Mouse (Mus musculus) hindlimb bud, embryonic 11.5 days (tissue): ENCODE measurements around the gene Ankrd12.

Source experiments
- DNase-seq: peaks from one replicate; pipeline ENCODE4 v3.0.0-alpha.2; 2012; ENCODE audit warnings: low read depth, low spot score; ENCODE audit errors: extremely low spot score

Gene Ankrd12

DNA sequence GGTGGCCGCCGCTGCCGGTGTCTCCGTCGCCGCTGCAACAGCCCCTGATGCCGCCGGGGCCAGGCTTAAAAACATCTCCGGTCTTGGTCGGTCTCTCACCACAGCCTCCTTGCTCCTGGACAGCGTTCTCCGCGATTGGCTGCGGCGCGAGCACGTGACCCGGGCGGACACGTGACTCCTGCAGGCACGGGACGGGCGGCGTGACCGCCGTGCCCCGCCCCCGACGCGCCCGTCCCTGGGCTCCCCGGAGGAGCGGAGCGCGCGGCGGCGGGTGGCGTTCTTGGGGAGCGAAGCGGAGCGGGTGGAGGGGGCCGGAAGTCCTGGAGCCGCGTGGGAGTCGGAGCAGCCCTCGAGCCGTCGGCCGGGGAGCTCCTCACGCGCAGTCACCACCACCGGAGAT is at the start of gene Ankrd12:
Gene Ankrd12, minus strand, starts transcription at position 156 of the 400 bp plus-strand sequence.
- DNase-seq: no peak

DNA sequence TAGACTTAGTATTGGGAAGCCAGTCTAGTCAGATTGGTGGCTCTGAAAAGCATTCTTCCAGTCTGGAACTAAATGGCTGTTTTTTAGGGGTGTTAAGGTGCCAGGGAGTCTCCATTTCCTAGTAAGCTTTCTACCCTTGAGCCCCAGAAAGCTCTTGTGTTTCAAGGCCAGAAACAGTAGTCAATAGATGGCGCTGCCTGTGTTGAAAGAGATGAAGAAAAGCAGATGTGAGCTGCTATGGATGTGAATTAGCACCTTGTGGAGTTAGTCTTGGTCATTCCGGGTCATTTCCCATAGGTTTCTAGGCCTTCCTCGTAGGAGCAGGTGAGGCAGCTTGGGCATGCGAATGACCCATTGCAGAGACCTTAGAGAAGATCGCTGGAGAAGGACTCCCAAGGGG is 48.3 kb upstream of the Ankrd12 start:
- no peak for DNase-seq

GRCm38 (mm10) chr17:66123816-66124610 is 47.1 kb upstream of the Ankrd12 start:
- no peak for DNase-seq

DNA sequence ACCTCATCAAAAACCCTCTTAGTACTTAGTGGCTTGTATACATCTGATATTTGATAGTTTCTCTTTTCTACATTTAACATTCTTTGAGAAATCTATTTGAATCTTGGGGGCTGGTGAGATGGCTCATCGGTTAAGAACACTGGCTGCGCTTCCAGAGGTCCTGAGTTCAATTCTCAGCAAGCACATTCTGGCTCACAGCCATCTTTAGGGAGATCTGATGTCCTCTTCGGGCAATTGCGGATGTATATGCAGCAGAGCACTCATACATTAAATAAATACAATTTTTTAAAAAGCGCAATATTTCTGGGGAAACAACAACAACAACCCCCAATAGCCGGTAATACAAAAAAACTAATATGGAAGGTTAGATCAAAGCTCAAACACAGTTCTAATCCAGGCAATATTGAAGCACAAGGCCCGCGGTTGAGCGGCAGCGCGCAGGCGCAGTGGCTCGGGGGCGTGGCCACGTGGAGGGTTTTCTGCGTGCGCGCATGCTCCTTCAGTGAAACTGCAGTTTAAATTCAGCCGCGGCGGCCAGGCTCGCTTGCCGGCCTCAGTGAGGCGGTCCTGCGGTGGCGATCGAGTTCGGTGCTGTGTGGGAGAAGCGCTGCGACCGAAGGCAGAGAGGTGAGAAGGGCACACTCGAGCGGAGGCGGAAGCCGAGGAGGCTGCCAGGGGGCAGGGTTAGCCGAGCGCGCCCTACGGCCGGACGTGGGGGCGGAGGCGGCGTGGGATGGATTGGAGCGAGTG is 46.4 kb upstream of the Ankrd12 start, which contains the start of gene Ddx11:
Gene Ddx11, plus strand, starts transcription at position 455 of the 750 bp plus-strand sequence.
- peak; percentile 79 for DNase-seq

GRCm38 (mm10) chr17:66120701-66121100 is 43.8 kb upstream of the Ankrd12 start:
- DNase-seq: no peak

GRCm38 (mm10) chr17:66118991-66119390 is 42.1 kb upstream of the Ankrd12 start:
- DNase-seq: no peak

- DNase-seq: no peak
These were observed 35.3 kb upstream of the Ankrd12 start for GRCm38 (mm10) chr17:66112166-66112565.

- no peak for DNase-seq
These were observed 34.6 kb upstream of the Ankrd12 start, which contains the start of gene Washc1 for GRCm38 (mm10) chr17:66111402-66111959. Gene Washc1 (plus strand): TSS chr17:66111545.

DNA sequence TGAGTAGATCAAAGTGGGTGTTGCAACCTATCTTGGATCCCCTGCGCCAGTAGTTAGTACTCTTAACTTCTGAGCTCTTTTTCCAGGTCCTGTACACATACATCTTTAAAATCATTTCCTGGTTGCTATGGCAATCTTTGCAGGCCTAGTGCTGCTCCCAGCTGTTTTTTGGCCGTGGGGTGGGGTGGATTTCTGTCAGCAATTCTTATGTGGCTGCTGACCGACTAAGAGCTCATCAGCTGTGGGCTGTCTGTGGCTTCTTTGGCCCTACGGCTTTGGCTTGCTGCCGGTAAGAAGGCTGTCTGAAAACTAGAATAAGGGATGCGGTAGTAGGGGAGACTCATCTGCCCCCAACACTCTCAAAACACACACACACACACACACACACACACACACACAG is 33.9 kb upstream of the Ankrd12 start:
- DNase-seq: no peak

DNA sequence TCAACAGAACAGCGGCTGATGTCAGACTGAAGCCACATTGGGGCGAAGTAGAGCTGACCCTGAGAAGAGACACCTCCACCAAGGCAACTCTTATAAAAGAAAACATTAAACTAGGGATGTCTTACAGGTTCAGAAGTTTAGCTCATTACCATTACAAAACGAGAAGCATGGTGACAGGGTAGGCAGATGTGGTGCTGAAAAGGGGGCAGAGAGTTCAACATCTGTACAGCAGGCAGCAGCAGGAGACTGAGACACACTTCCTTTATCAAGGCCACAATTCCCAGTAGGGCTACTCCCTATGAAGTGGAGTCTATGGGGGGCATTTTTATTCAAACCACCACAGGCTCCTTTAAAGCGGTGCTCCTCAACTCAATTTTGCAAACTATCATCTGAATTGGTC is 31.3 kb upstream of the Ankrd12 start:
- DNase-seq: no peak

GRCm38 (mm10) chr17:66107466-66107865 is 30.6 kb upstream of the Ankrd12 start:
- DNase-seq: no peak

GRCm38 (mm10) chr17:66106601-66107267 is 29.8 kb upstream of the Ankrd12 start:
- DNase-seq: no peak

- no peak for DNase-seq
These were observed 27.2 kb upstream of the Ankrd12 start for GRCm38 (mm10) chr17:66104076-66104475.

- DNase-seq: peak; percentile 85
These were observed 24.8 kb upstream of the Ankrd12 start, which contains the start of gene Ndufv2 for GRCm38 (mm10) chr17:66101380-66102330. Gene Ndufv2 (minus strand): TSS chr17:66101559.

DNA sequence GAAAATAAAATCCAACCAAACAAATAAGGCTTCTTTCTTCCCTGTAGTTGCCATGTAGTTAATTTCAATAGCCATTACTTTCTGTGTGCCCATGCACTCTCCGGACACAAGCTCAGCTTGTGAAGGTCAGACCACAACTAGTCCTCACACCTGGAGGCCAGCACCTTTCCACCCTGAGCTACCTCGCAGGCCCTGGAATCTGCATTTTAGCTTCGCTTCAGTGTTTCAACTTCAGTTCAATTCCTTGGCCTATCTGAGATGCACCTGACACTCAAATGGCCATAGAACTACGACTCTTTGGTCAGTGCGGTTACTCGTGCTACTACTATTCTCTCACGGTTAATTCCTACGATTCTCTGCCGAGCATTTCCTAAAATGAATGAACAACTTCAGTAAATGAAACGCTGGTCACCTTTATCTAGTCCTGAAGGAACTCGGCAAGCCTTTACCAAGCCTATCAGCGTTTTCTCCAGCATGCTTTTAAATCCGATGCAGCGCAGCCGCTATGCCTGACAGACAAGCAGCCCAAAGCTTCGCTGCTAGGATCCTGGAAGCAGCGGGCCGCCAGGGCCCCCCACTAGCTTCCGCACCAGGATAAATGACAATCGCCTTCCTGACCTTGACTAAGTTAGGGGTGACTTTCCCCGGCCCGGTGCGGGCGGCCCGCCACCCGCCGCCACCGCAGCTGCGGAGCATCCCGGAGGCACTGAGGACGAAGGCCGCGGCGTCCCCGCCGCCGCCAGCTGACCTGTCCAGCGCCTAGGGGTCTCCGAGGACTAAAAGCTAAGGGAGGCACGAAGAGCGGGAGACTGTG is 23.9 kb upstream of the Ankrd12 start:
- no peak for DNase-seq

DNA sequence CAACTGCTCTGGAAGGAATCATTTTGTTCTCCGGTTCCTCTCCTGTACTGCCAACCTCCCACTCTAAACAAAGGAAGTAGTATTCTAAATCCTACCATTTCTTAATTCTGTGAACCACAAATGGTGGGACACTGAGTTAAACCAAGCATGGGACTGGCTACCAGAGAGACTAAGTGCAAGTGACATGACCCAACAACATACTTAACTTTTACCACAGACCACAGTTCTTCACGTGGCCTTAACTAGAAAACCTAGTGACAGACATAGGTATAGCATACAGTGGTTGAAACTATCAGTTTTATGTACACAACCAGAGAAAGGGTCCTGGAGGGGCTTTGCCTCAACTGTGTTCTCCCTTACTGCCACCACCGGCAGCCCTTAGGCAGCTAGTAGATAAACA is 15.8 kb upstream of the Ankrd12 start:
- no peak for DNase-seq

DNA sequence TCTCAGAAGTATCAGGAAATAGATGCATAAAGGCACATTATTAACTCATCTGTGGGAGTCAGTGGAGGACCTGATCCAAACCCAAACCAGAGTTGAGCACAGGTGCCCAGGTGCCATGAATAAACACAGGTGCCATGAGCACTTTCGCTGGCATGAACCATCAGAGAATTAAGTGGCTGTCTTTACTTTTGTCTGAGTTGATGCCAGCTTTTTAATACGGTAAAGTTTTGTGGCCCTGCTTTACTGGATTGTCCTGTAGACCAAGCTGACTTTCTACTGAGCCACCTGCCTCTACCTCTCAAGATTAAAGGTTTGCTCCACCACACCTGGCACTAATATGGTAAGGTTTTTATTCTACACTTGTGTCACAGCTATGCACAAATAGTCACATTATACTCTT is 15.2 kb upstream of the Ankrd12 start:
- no peak for DNase-seq

GRCm38 (mm10) chr17:66091392-66091791 is 14.5 kb upstream of the Ankrd12 start:
- no peak for DNase-seq

- DNase-seq: no peak
These were observed 13.4 kb upstream of the Ankrd12 start for GRCm38 (mm10) chr17:66090251-66090650.
